Mouse (Mus musculus): ENCODE results near the gene Ccdc6.

DNA sequence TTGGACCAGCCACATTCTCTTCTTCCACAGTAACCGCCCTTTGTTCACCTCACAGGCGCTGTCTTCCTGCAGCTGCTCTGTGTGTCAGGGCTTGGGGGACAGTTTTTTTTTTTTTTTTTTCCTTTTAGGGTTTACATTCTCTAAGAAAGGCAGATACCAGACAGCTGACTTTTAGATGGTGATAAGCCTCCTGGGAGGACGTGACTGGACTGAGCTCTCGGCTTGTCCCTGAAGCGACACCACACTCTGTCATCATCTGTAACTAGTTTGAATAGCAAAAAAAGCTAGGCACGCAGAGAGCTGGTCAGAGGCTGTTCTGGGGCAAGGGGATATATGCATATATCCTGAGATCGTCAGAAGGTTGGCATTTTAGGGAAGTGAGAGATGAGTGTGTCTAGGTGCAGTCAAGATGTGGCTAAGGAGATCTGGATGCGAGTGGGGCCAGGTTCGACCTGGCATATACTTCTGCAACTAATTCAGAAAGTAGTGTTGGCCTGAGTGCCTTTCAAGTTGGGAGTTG is 23.0 kb downstream of the Ccdc6 start:
- TF ChIP-seq CTCF (IDR thresholded peaks at IDR 0.05; ENCODE audit: low read depth, low read length) (no peak), POLR2A (IDR thresholded peaks at IDR 0.05; ENCODE audit: extremely low read depth, insufficient read depth, low read length) (no peak)
